Mouse (Mus musculus): ENCODE results near the gene S100pbp.

GRCm38 (mm10) chr4:129204655-129205054 is 15.1 kb upstream of the S100pbp start:
- no peak for TF ChIP-seq FLI1 (IDR thresholded peaks at IDR 0.05; ENCODE audit: low read length)
- no peak for TF ChIP-seq GATA1 (IDR thresholded peaks at IDR 0.05; ENCODE audit: borderline replicate concordance, low read length)

Measured in megakaryocyte, embryonic 14.5 days (primary cell).